8 mouse cellular contexts compared by ENCODE assay signal in the genomic region with DNA sequence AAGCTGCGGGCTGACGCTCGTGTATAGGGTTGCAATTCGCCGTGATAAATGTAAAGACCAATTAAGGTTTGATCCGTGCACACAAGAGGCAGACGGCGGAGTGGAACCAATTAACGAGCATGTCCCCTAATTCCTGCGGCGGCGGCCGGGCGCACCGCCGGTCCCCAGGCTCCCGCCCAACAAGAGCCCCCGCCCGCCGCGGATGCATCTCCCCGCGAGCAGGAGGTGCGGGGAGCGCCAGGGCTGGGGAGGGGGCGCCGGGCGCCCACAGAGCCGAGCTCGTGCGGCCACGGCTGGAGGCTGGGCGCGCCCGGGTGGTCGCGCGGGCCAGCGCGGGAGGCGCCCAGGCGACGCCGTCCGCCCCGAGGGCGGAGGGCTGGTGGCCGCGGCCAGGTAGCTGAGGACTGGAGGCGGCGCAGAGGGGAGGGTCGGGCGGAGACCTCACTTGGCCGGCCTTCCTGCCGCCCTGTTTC. TPM values are rescaled to one million over a fixed set of nuclear protein-coding genes. Genes with fewer than 3 reads are reported as not detected.
DNase-seq lines count a peak whose midpoint lies in the region; ATAC-seq lines count a peak whose summit lies in the region.

No protein-coding gene starts in this region.

- ATAC-seq in lung, embryonic 16.5 days (ENCODE audit: low read depth), result no peak
- peak; percentile 45; the same call in 1 of the 2 replicates for ATAC-seq in limb, embryonic 12.5 days (ENCODE audit: insufficient number of reproducible peaks, insufficient read depth, low FRiP score, low TSS enrichment, low read depth)
- ATAC-seq in neural tube, embryonic 15.5 days (ENCODE audit: low FRiP score), result peak; percentile 73

- H3K27ac ChIP-seq in lung, embryonic 16.5 days (ENCODE audit: low read length), result no peak overlapping the region
- peak overlapping the region; percentile 87 for H3K27ac ChIP-seq in limb, embryonic 12.5 days
- peak overlapping the region; percentile 96 for H3K27ac ChIP-seq in neural tube, embryonic 15.5 days (replicated peaks)

- peak overlapping the region; percentile 67 for H3K9ac ChIP-seq in lung, embryonic 16.5 days (ENCODE audit: low read length)
- H3K9ac ChIP-seq in limb, embryonic 12.5 days (replicated peaks), result peak overlapping the region; percentile 84
- peak overlapping the region; percentile 90 for H3K9ac ChIP-seq in neural tube, embryonic 15.5 days (replicated peaks)

- H3K27me3 ChIP-seq in lung, embryonic 16.5 days (ENCODE audit: control insufficient read depth, insufficient read depth, low read depth, low read length), result peaks cover 30% of the 10 kb centered on the region
- H3K27me3 ChIP-seq in limb, embryonic 12.5 days, result peaks cover 21% of the 10 kb centered on the region
- peaks cover 11% of the 10 kb centered on the region; the same call in 1 of the 2 replicates for H3K27me3 ChIP-seq in neural tube, embryonic 15.5 days (replicated peaks)

- peak overlapping the region; percentile 98 for H3K4me2 ChIP-seq in lung, embryonic 16.5 days (ENCODE audit: low read depth, low read length)
- H3K4me2 ChIP-seq in limb, embryonic 12.5 days, result peak overlapping the region; percentile 93
- H3K4me2 ChIP-seq in neural tube, embryonic 15.5 days, result peak overlapping the region; percentile 94

- under 1% methylated on average over 34 of the region's 55 CpGs for WGBS in lung, embryonic 16.5 days
- WGBS in limb, embryonic 12.5 days, result under 1% methylated on average over 54 of the region's 55 CpGs
- under 1% methylated on average over 39 of the region's 55 CpGs for WGBS in neural tube, embryonic 15.5 days

- no peaks in the 10 kb centered on the region for H3K9me3 ChIP-seq in lung, embryonic 16.5 days (ENCODE audit: control insufficient read depth, low read length)
- no peaks in the 10 kb centered on the region for H3K9me3 ChIP-seq in limb, embryonic 12.5 days
- no peaks in the 10 kb centered on the region for H3K9me3 ChIP-seq in neural tube, embryonic 15.5 days (replicated peaks)

- H3K4me3 ChIP-seq in lung, embryonic 16.5 days (ENCODE audit: low read length), result peak overlapping the region; percentile 59
- H3K4me3 ChIP-seq in limb, embryonic 12.5 days (replicated peaks), result peak overlapping the region; percentile 66
- peak overlapping the region; percentile 72 for H3K4me3 ChIP-seq in neural tube, embryonic 15.5 days (replicated peaks)

- DNase-seq in embryo, embryonic 11 days, result peak; percentile 79
- no peak for DNase-seq in embryo, embryonic 10 days (ENCODE audit: low spot score)
- no peak for DNase-seq in lung, postnatal 25 days (ENCODE audit: low spot score)
- DNase-seq in forelimb bud, embryonic 11.5 days (ENCODE audit: low read depth, low spot score), result peak; percentile 48
- DNase-seq in spleen, postnatal 4 days (ENCODE audit: low spot score in 2 of 2), result no peak

- H3K36me3 ChIP-seq in lung, embryonic 16.5 days (ENCODE audit: control insufficient read depth, insufficient read depth, low read length), result no peaks in the 10 kb centered on the region
- no peaks in the 10 kb centered on the region for H3K36me3 ChIP-seq in limb, embryonic 12.5 days
- no peaks in the 10 kb centered on the region for H3K36me3 ChIP-seq in neural tube, embryonic 15.5 days

- H3K4me1 ChIP-seq in lung, embryonic 16.5 days (replicated peaks; ENCODE audit: control insufficient read depth, insufficient read depth, low read length), result peaks cover 13% of the 10 kb centered on the region
- 0 out of 2 replicates have a peak, but pooled peaks cover 10% of the 10 kb centered on the region for H3K4me1 ChIP-seq in limb, embryonic 12.5 days (replicated peaks)
- peaks cover 19% of the 10 kb centered on the region for H3K4me1 ChIP-seq in neural tube, embryonic 15.5 days

RNA-seq across cellular contexts. Expression of gene Cnr1, which starts 0.6 kb away (rescaled TPM):
- polyA plus RNA-seq in lung, embryonic 16.5 days (2015; fragmentation: Nextera tagmentation; extraction: Ambion mirVana), result 0.46 and 0.69 TPM in 2 replicates
- polyA plus RNA-seq in limb, embryonic 12.5 days (2016; fragmentation: Nextera tagmentation; extraction: Ambion mirVana), result 5.2 and 6.2 TPM in 2 replicates
- polyA plus RNA-seq in neural tube, embryonic 15.5 days (2015; fragmentation: Nextera tagmentation; extraction: Ambion mirVana), result 41.6 and 52.5 TPM in 2 replicates

Comparison
In these comparisons a context has a peak if more than half of its experiments do, and no peak if none do; other contexts are left out.
1. DNase-seq: peak in embryo, embryonic 11 days (single experiment) and forelimb bud, embryonic 11.5 days (single experiment); none in embryo, embryonic 10 days (single experiment), lung, postnatal 25 days (single experiment) and spleen, postnatal 4 days (0 of 2).
2. Peak in every context shown above with its lines, with median percentiles within 50 percentile points of each other: H3K4me2 ChIP-seq, H3K4me3 ChIP-seq and H3K9ac ChIP-seq.